Comparison of ENCODE assay signal across 9 mouse cellular contexts in the genomic region with DNA sequence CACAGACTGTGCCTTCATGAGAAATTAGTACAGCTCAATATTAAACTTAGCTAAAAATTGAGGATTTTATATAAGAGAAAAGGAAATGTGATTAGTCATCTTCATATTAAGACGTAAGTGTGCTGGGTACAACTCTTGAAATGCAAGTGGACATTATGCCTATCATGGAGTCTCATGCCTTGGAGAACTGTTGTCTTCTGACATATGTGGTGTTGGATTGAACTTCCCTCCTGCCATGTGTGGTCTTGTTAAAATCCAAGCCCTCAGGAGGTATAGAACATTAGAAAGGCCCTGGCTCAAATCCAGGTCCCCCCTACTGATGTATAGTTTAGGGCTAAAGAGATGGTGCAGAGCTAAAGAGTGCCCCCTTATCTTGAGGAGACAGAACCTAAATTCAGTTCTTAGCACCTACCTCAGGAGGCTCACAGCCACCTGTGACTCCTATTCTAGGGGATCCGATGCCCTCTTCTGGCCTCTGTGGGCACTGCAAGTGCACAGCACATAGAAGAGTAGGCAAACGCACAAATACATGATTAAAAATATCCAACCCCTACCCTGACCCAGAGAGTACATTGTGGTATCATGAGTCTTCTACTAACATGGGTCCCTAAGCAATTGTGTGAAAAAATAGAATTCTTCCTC. TPM values are rescaled to one million over a fixed set of nuclear protein-coding genes. Genes with fewer than 3 reads are reported as not detected.
A peak's percentile ranks its signal among the peaks of the same experiment; 100 is the strongest.
DNase-seq lines count a peak whose midpoint lies in the region; ATAC-seq and TF ChIP-seq lines count a peak whose summit lies in the region.
"Had no signal": no experiment of that assay in that cellular context is flagged by ENCODE, and none has a peak within 500 bp of the region (broad histone marks: within the 10 kb centered on the region; RNA-seq: fewer than 3 reads in every experiment).

No protein-coding gene starts in this region.

- TF ChIP-seq CTCF in small intestine, adult 2 months (IDR thresholded peaks at IDR 0.05; ENCODE audit: extremely low read depth, insufficient read length, insufficient replicate concordance, low read depth, low read length), result peak; percentile 63; the same call in 1 of the 2 replicates

- H3K4me1 ChIP-seq in hindbrain, embryonic 11.5 days (replicated peaks; ENCODE audit: control insufficient read depth, insufficient read depth, low read length), result no peaks in the 10 kb centered on the region
- no peaks in the 10 kb centered on the region for H3K4me1 ChIP-seq in hindbrain, embryonic 16.5 days (ENCODE audit: control insufficient read depth, insufficient read depth, low read depth, low read length)
- H3K4me1 ChIP-seq in small intestine, adult 2 months (ENCODE audit: control insufficient read depth, insufficient read depth, insufficient read length, low read length), result peaks cover 2% of the 10 kb centered on the region; the same call in 1 of the 2 replicates
- H3K4me1 ChIP-seq in forebrain, embryonic 10.5 days, result no peaks in the 10 kb centered on the region

- 57% methylated on average over 3 of the region's 3 CpGs for WGBS in hindbrain, embryonic 11.5 days
- 59% methylated on average over 3 of the region's 3 CpGs for whole genome bisulfite sequencing in hindbrain, embryonic 16.5 days
- WGBS in small intestine, adult 2 months, result 85% methylated on average over 3 of the region's 3 CpGs
- WGBS in forebrain, embryonic 10.5 days, result 47% methylated on average over 3 of the region's 3 CpGs

- TF ChIP-seq POLR2A in small intestine, adult 2 months (IDR thresholded peaks at IDR 0.05; ENCODE audit: low read depth, low read length), result no peak

- H3K36me3 ChIP-seq in hindbrain, embryonic 11.5 days (ENCODE audit: control insufficient read depth, insufficient read depth, low read length), result no peaks in the 10 kb centered on the region
- no peaks in the 10 kb centered on the region for H3K36me3 ChIP-seq in hindbrain, embryonic 16.5 days (ENCODE audit: control insufficient read depth, insufficient read depth, low read length)
- H3K36me3 ChIP-seq in small intestine, adult 2 months (ENCODE audit: control insufficient read depth, insufficient read depth, low read length), result no peaks in the 10 kb centered on the region
- no peaks in the 10 kb centered on the region for H3K36me3 ChIP-seq in forebrain, embryonic 10.5 days (replicated peaks)
- H3K36me3 ChIP-seq: limb, embryonic 15.5 days had no signal

- no peak overlapping the region for H3K9ac ChIP-seq in hindbrain, embryonic 11.5 days (ENCODE audit: low read depth, low read length)
- H3K9ac ChIP-seq in hindbrain, embryonic 16.5 days (ENCODE audit: low read depth, low read length), result no peak overlapping the region
- H3K9ac ChIP-seq: limb, embryonic 15.5 days had no signal

- no peak for ATAC-seq in hindbrain, embryonic 11.5 days (ENCODE audit: low FRiP score)
- no peak for ATAC-seq in hindbrain, embryonic 16.5 days
- ATAC-seq in hematopoietic stem cell, adult 5-6 weeks (replicated peaks in 1 of 2; ENCODE audit: insufficient read depth in 1 of 2, low FRiP score in 2 of 2, low TSS enrichment in 1 of 2, low read depth in 1 of 2, poor library complexity in 2 of 2, severe bottlenecking in 2 of 2), result peak; percentile 55 to 71

- H3K9me3 ChIP-seq in hindbrain, embryonic 11.5 days (ENCODE audit: control insufficient read depth, low read length), result no peaks in the 10 kb centered on the region
- peaks cover 3% of the 10 kb centered on the region; the same call in 1 of the 2 replicates for H3K9me3 ChIP-seq in hindbrain, embryonic 16.5 days (ENCODE audit: control insufficient read depth, low read length)
- peaks cover 3% of the 10 kb centered on the region for H3K9me3 ChIP-seq in forebrain, embryonic 10.5 days
- H3K9me3 ChIP-seq: limb, embryonic 15.5 days had no signal

- no peaks in the 10 kb centered on the region for H3K27me3 ChIP-seq in hindbrain, embryonic 11.5 days (ENCODE audit: control insufficient read depth, insufficient read depth, low read length)
- no peaks in the 10 kb centered on the region for H3K27me3 ChIP-seq in hindbrain, embryonic 16.5 days (replicated peaks; ENCODE audit: control insufficient read depth, insufficient read depth, low read length)
- no peaks in the 10 kb centered on the region for H3K27me3 ChIP-seq in small intestine, adult 2 months (ENCODE audit: control insufficient read depth, insufficient read depth, low read length)
- no peaks in the 10 kb centered on the region for H3K27me3 ChIP-seq in forebrain, embryonic 10.5 days (ENCODE audit: poor library complexity, severe bottlenecking)
- H3K27me3 ChIP-seq: limb, embryonic 15.5 days had no signal

- no peak overlapping the region for H3K4me2 ChIP-seq in hindbrain, embryonic 11.5 days (replicated peaks; ENCODE audit: low read depth, low read length)
- H3K4me2 ChIP-seq in hindbrain, embryonic 16.5 days (ENCODE audit: low read length), result no peak overlapping the region
- H3K4me2 ChIP-seq: limb, embryonic 15.5 days had no signal

- DNase-seq in hindbrain, embryonic 11.5 days (ENCODE audit: low spot score), result peak; percentile 30
- peak; percentile 73 for DNase-seq in CD4-positive helper T cell, adult 2 months (ENCODE audit: low read depth, low spot score)
- DNase-seq in R1 (ENCODE audit: low read depth, low spot score) (peak; percentile 44), MN1 (ENCODE audit: low spot score) (no peak)
- DNase-seq in forebrain, embryonic 10.5 days (ENCODE audit: extremely low spot score, low spot score), result no peak

- H3K27ac ChIP-seq in hindbrain, embryonic 11.5 days (ENCODE audit: low read depth, low read length), result no peak overlapping the region
- no peak overlapping the region for H3K27ac ChIP-seq in hindbrain, embryonic 16.5 days (ENCODE audit: low read depth, low read length)
- H3K27ac ChIP-seq in small intestine, adult 2 months (ENCODE audit: insufficient read depth, low read depth, low read length), result no peak overlapping the region
- H3K27ac ChIP-seq in forebrain, embryonic 10.5 days, result no peak overlapping the region
- H3K27ac ChIP-seq: limb, embryonic 15.5 days had no signal

- H3K4me3 ChIP-seq in hindbrain, embryonic 11.5 days (ENCODE audit: low read depth, low read length), result no peak overlapping the region
- H3K4me3 ChIP-seq in hindbrain, embryonic 16.5 days (ENCODE audit: low read length), result no peak overlapping the region
- H3K4me3 ChIP-seq in small intestine, adult 2 months (ENCODE audit: low read depth, low read length), result no peak overlapping the region
- no peak overlapping the region for H3K4me3 ChIP-seq in forebrain, embryonic 10.5 days
- H3K4me3 ChIP-seq: limb, embryonic 15.5 days had no signal

RNA-seq across cellular contexts. Expression of gene 4930523C07Rik, which starts 17.7 kb away (rescaled TPM):
- 1.7 and 2.5 TPM in 2 replicates for polyA plus RNA-seq in hindbrain, embryonic 11.5 days (2014; fragmentation: Nextera tagmentation; extraction: Ambion mirVana)
- 3.3 and 4.2 TPM in 2 replicates for polyA plus RNA-seq in hindbrain, embryonic 16.5 days (2015; fragmentation: Nextera tagmentation; extraction: Ambion mirVana)
- total RNA-seq in hematopoietic stem cell, adult 5-6 weeks (2017), result 23.5 and 34.6 TPM in 2 replicates
- 2.1 and 2.4 TPM in 2 replicates for polyA plus RNA-seq in small intestine, adult 2 months (2012; rRNA removed)
- 2.3 and 3.4 TPM in 2 replicates for polyA plus RNA-seq in forebrain, embryonic 10.5 days (2016; fragmentation: Nextera tagmentation; extraction: Ambion mirVana)

Comparison
In these comparisons a context has a peak if more than half of its experiments do, and no peak if none do; other contexts are left out.
1. ATAC-seq: peak in hematopoietic stem cell, adult 5-6 weeks (2 of 2); none in hindbrain, embryonic 11.5 days (single experiment) and hindbrain, embryonic 16.5 days (single experiment).
2. DNase-seq: peak in hindbrain, embryonic 11.5 days (single experiment), CD4-positive helper T cell, adult 2 months (single experiment) and R1 (single experiment); none in forebrain, embryonic 10.5 days (single experiment) and MN1 (single experiment).